Mouse (Mus musculus) ovary, adult 18-20 months (tissue): ENCODE measurements around the gene Pde10a.

ENCODE experiments used
- DNase-seq: peaks from one replicate; pipeline ENCODE4 v3.0.0; 2022; ENCODE audit warnings: low spot score, mixed read lengths

Gene Pde10a

GRCm38 (mm10) chr17:8892193-8892985 is 367.2 kb downstream of the Pde10a start:
- DNase-seq = no peak

GRCm38 (mm10) chr17:8895991-8896390 is 370.8 kb downstream of the Pde10a start:
- DNase-seq = no peak

GRCm38 (mm10) chr17:8897749-8898148 is 372.6 kb downstream of the Pde10a start:
- no peak for DNase-seq

GRCm38 (mm10) chr17:8898221-8898620 is 373.0 kb downstream of the Pde10a start:
- no peak for DNase-seq

- DNase-seq = no peak
Observed at GRCm38 (mm10) chr17:8899212-8899611, 374.0 kb downstream of the Pde10a start.

- no peak for DNase-seq
Observed at GRCm38 (mm10) chr17:8903555-8904283, 378.5 kb downstream of the Pde10a start.

GRCm38 (mm10) chr17:8910571-8910970 is 385.4 kb downstream of the Pde10a start:
- no peak for DNase-seq

- no peak for DNase-seq
Observed at GRCm38 (mm10) chr17:8912933-8913332, 387.8 kb downstream of the Pde10a start.

- DNase-seq = no peak
Observed at GRCm38 (mm10) chr17:8915693-8916092, 390.5 kb downstream of the Pde10a start.

- no peak for DNase-seq
Observed at GRCm38 (mm10) chr17:8923074-8923473, 397.9 kb downstream of the Pde10a start.

GRCm38 (mm10) chr17:8923727-8924126 is 398.6 kb downstream of the Pde10a start:
- DNase-seq = no peak

GRCm38 (mm10) chr17:8925819-8926383 is 400.7 kb downstream of the Pde10a start:
- DNase-seq = no peak

- no peak for DNase-seq
Observed at GRCm38 (mm10) chr17:8928560-8928959, 403.4 kb downstream of the Pde10a start.

GRCm38 (mm10) chr17:8929636-8930035 is 404.5 kb downstream of the Pde10a start:
- DNase-seq = no peak

GRCm38 (mm10) chr17:8935604-8936003 is 410.4 kb downstream of the Pde10a start:
- DNase-seq = no peak

- no peak for DNase-seq
Observed at GRCm38 (mm10) chr17:8936603-8937002, 411.4 kb downstream of the Pde10a start.

GRCm38 (mm10) chr17:8951588-8951987 is 426.4 kb downstream of the Pde10a start:
- DNase-seq = no peak

- DNase-seq = no peak
Observed at GRCm38 (mm10) chr17:8952951-8953350, 427.8 kb downstream of the Pde10a start.

- DNase-seq = no peak
Observed at GRCm38 (mm10) chr17:8958125-8958524, 433.0 kb downstream of the Pde10a start.

GRCm38 (mm10) chr17:8960386-8960785 is 435.2 kb downstream of the Pde10a start:
- no peak for DNase-seq

GRCm38 (mm10) chr17:8961097-8961496 is 435.9 kb downstream of the Pde10a start:
- no peak for DNase-seq

GRCm38 (mm10) chr17:8961644-8962043 is 436.5 kb downstream of the Pde10a start:
- no peak for DNase-seq

GRCm38 (mm10) chr17:8965177-8965576 is 440.0 kb downstream of the Pde10a start:
- no peak for DNase-seq
